Mouse (Mus musculus) liver, embryonic 18 days (tissue): ENCODE results near the gene Cldn8. TPM values are rescaled to one million over a fixed set of nuclear protein-coding genes. Genes with fewer than 3 reads are reported as not detected.

Experiments
- polyA plus RNA-seq: library from polyadenylated mRNA; depleted of rRNA; stranded (reverse); fragments of >200 nt; gene quantifications from 2 replicates; pipeline ENCODE4 v1.2.3, GENCODE M21; 2012; rRNA removed

Gene Cldn8
- 0.12 and 0.14 TPM in 2 replicates for polyA plus RNA-seq

GRCm38 (mm10) chr16:88563045-88563913 is at the start of gene Cldn8:
Gene Cldn8, minus strand, starts transcription at chr16:88563183.

GRCm38 (mm10) chr16:88611922-88612321 is 48.9 kb upstream of the Cldn8 start, which contains the start of gene Krtap24-1:
Gene Krtap24-1, minus strand, starts transcription at chr16:88612279.

Other genes starting within 250 kb of the Cldn8 start
- gene Cldn17, start 56.2 kb downstream of the Cldn8 start, polyA plus RNA-seq, result not detected in 2 replicates
- not detected in 2 replicates for gene Krtap24-1, start 49.1 kb upstream of the Cldn8 start, polyA plus RNA-seq
- gene 2310079G19Rik, start 64.5 kb upstream of the Cldn8 start, polyA plus RNA-seq, result not detected in 2 replicates
- gene Krtap26-1, start 84.6 kb upstream of the Cldn8 start, polyA plus RNA-seq, result not detected in 2 replicates
- not detected in 2 replicates for gene Krtap27-1, start 108.5 kb upstream of the Cldn8 start, polyA plus RNA-seq
- not detected in 2 replicates for gene 2310061N02Rik, start 144.8 kb upstream of the Cldn8 start, polyA plus RNA-seq
- not detected in 2 replicates for gene Krtap13-1, start 165.7 kb upstream of the Cldn8 start, polyA plus RNA-seq
- not detected in 2 replicates for gene Krtap13, start 188.5 kb upstream of the Cldn8 start, polyA plus RNA-seq
- not detected in 2 replicates for gene 2310034C09Rik, start 195.7 kb upstream of the Cldn8 start, polyA plus RNA-seq
- gene 2310057N15Rik, start 211.0 kb upstream of the Cldn8 start, polyA plus RNA-seq, result not detected in 2 replicates
- gene Gm5965, start 214.7 kb upstream of the Cldn8 start, polyA plus RNA-seq, result not detected in 2 replicates
- gene Gm20741, start 249.0 kb upstream of the Cldn8 start, polyA plus RNA-seq, result not detected in 2 replicates